Mouse (Mus musculus) activated CD4-positive, CD25-positive, alpha-beta regulatory T cell, adult 4 months (primary cell): ENCODE measurements at regions not wholly inside any gene's neighbourhood (a gene's known extent, or its start where the extent isn't known, plus 50 kb on each side); places are given as distances from the start of the nearest gene placed in this dataset.

Experiments used
- ATAC-seq: one replicate; pipeline ENCODE4 v1.8.0; 2017

DNA sequence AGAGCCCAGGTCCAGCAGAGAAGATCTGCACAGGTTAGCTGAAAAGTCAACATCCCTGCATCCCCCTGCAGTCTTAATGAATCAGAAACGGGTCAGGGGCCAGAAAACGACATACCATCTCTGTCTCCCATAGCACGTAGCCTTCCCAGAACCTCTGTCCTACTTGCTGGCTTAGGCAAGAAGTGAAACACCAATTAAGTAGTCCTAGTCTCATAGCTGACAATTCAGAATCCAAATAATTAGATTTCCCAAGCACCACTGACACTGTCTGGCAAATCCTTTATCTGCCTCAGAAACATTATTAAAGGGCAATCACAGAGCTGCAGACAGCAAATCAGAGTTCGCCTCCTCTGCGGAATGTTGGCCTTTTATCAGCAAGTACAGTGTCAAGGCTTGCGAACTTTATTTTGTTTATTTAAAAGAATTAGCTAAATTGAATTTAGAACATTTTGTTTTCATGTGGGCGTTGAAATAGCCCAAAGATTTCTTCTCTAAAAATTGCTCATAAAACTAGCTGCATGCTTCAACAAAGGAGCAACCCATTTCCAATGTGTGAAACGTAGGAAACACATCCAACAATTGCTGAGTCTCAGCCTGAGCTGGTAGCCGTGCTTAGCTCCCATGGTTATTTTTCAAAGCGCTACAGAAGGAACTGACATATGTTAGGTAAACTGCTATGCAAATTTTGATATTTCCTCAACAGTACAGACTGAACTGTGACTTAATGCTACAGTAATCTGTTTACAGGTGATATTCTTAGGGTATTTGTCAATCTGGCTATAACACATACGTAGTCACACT is 411.2 kb downstream of the Ipo11 start:
- no peak for ATAC-seq

DNA sequence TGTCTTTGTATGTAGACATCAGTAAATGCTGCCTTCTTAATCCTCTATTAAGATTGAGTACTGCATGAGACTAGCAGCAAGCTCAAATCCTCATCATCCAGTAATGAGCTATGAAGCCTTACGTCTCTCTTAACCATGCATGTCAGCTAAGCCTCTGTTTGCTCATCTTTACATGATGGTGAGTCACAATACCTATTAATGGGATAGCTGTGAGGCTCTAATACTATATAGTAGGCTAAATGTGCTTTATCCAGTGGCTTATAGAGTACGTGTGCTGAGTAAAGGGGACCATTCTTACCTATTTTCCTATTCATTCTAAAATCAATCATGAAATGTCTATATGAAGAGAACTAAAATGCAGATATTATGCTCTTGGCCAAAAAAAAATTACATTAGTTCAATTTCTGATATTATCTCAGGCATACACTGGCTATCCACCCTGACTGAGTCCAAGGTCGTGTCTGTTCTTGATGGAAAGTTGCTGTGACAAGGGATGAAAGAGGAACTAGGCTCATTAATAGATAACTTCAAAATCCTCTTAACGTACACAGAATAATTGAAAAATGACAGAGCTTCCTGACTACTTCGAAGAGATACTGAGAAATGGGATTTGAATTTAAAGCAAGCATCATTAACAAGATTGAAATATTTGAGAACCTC is 422.1 kb downstream of the Ipo11 start:
- ATAC-seq, result no peak

DNA sequence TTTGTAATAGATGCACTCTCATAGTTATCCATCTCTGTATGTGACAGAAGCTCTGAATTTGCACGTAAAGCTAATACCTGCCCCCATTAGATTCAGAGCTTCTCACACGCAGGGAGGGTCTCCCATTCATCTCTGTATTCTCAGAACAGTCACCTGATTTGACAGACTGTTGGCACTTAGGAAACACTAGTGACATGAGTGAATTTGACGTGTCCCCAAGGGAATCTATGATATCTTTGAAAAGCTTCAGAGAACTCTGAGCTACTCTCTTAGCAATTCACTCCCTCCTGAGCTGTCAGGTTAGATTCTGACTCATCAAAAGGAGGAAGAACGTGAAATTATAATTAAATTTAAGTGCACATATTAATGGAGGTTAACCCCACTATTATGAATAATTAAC is 423.1 kb downstream of the Ipo11 start:
- no peak for ATAC-seq

DNA sequence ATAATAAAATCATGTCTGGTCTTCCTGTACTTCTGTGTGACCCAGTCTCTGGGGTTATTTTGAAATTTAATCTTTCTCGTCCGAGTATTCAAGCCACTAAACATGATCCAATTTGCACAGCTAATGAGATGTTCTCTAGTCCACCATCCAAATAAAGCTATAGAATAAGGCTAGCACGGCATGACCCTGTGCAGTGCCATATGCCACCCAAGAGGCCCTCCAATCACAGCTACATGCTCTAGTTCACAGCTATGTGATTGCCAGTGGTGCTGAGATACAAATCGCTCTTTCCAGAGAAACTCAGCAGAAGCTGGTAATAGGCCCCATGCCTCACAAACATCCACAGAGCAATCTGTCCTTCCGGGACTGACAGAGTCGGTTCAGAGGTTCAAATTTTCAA is 426.3 kb downstream of the Ipo11 start:
- ATAC-seq, result no peak

DNA sequence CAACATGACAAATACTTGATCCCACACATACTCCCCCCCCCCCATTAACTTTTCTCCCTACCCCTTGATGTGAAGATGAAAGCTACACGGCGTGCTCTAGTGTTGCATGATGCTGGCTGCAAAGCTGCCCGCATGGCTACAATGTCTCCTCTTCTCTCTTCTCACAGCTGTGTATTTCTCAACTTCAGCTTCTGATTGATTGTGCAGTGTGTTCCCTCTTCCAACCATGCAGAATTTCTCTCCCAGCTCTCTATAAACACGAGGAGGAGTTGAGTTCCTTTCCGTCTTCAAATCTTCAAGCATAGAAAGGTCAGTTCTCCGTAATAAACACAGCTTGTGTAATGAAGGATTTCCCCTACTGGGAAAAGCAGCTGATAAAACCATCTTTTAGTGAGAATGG is 435.5 kb downstream of the Ipo11 start:
- ATAC-seq, result no peak

DNA sequence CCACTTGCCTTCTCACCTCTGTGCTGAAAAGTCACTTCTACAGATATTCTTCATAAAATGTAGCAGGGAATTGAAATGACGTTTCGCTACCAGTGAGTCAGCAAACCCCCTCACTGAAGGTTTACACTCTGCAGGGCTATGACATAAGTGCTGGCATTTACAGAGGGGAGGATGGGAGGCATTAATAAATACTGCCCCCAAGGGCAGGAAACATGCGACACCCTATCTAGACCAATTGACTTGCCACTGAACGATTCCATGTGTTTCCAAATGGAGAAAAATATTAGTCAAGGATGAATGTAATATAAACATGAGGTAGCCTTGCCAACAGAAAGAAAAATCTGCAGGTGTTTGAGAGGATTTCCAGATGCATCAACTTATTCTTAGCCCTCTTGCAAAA is 465.5 kb downstream of the Ipo11 start:
- ATAC-seq, result no peak

DNA sequence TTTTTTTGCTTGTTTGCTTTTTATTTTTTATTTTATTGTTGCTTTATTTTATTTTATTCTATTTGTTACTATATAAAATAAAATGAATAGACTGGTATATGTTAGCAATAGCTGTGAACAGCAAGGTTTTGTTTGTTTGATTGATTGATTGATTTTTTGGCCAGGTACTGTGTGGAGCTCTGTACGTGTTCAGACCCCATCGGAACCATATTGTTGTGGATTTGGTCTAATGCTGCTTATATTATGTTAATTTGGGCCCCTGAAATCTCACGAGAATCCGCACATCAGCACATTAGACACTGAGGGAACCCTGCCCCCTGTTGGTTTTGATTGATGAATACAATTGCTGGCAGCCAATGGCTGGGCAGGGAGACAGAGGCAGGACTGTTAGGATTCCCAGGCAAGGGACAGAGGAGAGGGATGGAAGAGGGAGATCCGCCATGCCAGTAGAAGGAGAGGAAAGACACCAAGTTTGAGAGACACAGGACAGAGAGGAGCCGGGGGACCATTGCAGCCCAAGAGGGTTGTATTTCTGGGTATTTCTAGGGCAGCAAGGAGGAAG is 482.3 kb downstream of the Ipo11 start:
- no peak for ATAC-seq

DNA sequence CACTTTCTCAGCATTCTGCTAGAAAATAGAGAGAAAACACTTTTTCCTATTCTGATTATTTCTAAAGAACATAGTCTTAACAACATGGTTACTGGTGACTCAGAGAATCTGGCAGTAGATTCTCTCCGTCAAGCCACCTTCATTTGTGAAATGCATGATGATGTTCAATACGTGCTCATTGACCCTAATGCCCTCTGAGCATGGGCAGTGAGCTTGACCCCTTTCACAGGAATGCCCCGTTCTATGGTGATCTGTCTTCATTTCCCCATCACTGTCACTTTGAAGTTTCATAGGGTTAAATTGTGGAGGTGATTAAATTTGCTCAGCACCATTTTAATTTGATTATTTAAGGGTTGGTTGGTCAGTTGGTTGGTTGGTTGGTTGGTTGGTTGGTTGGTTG is 504.6 kb downstream of the Ipo11 start:
- no peak for ATAC-seq

DNA sequence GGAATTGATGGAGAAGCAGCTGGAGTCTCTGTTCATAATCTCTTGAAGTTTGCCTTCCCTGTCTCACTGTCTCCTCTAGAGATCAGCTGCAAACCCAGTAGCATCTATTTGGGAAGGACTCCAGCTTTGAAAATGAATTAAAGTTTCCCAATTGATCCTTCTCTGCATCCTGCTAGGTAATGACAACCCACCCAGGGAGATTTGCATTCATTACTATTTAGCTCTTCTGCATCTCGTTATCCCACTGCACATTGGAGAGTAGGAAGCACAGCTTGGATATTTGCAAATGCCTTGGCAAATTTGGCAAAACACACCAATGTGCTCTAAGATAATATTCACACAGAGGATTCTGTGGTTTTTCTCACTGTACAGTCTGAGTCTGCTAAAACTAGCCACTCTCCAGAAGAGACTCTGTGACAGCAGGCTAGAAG is 530.1 kb downstream of the Ipo11 start:
- no peak for ATAC-seq

DNA sequence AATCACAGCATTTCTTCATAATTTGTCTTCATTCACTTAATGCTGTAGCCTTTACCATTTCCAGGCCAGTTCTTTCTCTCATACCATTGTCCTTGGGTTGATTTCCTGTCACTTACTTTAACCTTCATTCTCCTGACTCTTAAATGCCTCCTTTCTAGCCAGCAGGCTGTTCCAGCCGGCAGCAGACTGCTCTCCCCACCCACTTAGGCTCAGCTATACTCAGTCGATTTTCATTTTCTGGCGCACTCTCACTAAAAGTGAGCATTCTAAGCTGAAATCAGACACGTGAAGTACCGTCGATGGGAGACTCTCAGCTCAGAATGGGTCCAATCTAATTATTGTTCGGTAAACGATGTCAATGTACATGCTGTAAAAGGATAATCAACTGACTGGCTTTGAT is 544.1 kb downstream of the Ipo11 start:
- ATAC-seq, result no peak

DNA sequence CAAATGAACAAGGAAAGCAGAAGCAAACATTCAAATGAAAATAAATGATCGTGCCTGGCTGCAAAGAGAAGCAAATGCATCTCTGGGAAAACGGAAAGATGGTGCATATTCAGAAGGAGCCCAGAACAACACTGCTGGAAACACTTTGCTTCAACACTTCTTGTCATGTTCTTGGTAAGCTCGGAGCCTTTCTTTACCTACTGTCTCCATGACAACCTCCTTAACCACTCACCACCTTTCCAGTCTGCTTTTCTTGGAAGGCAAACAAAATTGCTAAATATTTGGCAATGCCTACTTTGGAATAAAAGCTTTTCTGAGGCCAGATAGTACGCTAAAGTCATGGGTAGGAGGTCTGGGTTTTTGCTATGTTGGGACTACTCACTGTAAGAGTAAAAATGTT is 548.1 kb downstream of the Ipo11 start:
- no peak for ATAC-seq

DNA sequence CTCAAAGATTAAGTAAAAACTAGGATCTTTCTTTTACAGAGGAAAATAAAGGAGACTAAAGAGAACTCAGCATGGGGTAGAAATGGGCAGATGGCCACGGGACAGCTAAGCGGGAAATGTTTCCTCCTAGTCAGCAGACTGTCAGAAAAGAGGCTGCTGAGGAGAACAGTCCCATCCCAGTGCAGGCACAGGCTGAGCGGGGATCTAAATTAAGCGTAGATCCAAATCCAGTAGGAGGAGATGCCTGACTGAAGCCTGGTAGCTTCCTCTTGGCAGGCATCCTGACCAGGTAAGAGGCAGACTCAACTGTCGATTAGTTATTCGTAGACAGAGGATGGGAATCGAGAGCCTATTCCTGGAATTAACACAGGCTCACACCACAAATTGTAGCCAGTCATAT is 569.2 kb downstream of the Ipo11 start:
- ATAC-seq, result no peak

DNA sequence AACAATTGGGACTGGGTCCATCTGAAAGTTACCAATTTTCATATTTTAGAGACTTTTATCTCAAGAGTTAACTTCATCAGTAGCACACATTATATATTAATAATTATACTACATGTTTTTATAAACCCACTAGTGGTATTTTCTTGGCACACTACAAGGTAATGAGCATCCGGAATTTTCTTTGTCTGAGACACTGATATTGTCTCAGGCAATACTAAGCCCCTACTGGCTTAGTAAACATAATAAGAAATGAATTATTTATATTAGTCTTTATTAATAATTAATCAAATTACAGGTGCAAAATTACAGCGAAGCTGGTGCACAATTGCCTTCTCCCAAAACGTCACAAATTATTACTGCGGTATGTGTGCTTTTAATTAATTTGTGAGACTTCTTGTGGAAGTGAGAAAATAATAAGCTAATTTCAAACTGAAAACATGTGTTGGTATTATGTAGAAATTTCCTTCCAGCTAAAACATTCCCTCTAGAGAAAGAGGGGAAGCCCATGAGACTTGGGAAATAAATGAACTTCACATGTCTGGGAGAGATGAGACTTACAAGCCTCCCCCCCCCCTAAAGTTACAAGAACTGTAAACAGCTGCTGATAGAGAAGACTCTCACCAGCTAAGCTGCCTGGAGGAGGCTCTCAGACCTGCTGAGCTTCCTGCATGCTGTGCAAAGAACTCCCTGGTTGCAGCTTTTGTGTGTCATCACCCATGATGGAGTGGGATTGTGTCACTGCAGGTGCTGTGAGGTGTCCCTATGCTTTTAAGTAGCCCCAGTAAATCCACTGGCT is 583.9 kb downstream of the Ipo11 start:
- no peak for ATAC-seq

DNA sequence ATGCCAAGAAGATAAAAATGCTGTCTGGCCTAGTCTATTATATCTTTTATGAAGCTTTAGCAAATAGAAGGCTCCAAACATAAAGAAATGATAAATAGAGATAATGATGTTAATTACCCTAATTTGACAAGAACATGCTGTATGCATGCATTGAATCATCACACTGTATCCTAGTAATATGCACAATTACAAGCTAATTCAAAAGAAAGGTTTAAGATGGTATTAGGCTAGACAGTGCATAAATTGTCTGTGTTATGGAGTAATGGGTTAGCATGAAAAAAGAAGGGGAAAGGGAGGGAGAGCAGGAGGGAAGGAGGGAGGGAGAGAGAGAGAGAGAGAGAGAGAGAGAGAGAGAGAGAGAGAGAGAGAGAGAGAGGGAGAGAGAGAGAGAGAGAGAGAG is 604.7 kb downstream of the Ipo11 start:
- no peak for ATAC-seq

DNA sequence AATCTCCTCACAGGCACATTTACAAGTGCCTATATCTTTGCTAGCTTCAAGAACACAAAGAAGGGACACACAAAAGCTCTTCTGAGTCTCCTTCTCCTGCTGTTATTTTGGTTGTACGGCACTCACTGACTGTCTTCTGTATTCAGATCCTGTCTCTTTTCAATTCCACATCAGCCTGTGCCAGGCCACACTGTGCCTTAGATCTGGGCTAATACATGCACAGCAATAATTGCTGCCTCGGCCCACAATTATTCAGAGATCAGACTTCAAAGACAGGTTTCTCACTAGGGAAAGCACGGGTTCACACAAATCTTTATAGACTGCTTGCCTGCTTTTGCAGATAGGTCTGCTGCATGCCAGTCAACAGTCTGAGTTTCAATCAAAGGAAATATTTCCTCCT is 617.8 kb downstream of the Ipo11 start:
- no peak for ATAC-seq

DNA sequence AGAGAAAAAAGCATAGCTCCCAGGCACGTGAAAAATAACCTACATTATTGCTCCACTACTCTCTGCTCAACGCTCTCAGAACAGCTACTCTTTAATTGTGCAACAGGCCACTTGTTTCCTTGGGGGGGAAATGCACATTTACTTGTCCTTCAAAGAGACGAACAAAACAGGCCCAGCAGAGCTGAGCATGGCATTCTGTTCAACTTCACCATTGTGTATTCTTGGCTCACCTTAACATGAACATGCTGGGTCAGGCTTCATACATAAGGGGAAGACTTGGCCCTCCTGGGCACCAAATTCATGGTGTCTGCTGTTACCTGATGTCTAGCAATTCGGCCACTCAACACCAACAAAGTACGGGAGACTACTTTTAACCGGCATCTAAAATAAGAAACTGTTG is 618.3 kb downstream of the Ipo11 start:
- no peak for ATAC-seq

DNA sequence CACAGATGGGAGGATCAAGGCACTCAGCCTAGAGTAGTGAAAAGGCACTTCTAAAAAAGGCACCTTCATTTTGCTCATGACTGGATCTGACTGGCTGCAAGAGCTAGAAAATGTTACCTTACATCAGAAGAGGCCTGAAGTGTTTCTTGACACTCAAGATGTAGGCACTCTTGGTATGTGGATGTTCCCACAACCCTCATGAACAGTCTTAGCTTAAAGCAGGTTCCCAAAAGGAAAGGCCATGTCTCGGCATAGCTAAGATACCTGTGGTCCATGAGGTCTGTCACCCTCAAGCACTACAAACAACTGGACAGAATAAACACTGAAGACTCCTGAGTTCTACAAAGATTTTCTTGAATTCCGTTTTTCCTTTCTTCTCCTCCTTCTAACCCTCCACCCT is 619.5 kb downstream of the Ipo11 start:
- no peak for ATAC-seq

DNA sequence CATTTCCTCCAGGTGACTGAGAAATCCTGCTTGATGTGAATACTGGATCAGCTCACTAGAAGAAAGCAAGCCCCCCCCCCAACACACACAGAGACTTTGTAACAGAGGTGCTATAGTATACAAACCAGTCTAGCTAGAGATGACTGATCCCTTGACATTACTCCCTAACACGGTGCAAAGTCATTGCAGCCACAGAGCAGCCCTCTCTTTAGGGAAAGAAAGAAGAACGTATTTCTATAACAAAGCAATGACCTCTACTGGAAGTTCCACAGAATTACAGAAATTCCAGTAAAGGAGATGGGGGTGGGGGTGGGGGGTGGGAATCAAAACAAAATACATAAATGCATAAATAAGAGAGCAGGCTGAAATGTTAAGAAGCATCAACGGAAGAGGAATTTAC is 655.6 kb downstream of the Ipo11 start:
- no peak for ATAC-seq

DNA sequence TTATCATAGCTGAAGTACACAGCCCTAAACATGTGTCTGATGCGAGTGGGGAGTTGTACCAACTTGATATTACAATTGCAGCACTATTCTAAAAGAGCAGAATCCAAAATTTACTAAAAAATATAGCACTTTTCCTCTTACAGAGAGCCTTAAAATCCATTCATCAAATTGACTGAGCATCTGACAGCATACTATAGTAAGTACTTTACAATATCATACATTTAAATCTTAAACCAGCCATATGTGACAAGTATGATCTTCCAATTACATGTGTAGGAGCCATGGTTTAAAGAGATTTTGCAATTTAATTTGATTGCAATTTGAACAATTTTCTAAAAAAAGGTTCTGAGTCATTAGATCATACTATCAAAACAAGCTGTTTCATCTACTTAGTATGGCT is 676.9 kb downstream of the Ipo11 start:
- ATAC-seq, result no peak
